In genomic region chr4:82170930-82171329, GRCm38 (mm10) we compare ENCODE assay signal across 18 mouse cellular contexts.
"Had no signal": no experiment of that assay in that cellular context is flagged by ENCODE, and none has a peak within 500 bp of the region (broad histone marks: within the 10 kb centered on the region; RNA-seq: fewer than 3 reads in every experiment).

No protein-coding gene starts in this region.

- H3K27ac ChIP-seq: hindbrain, postnatal 0 days; liver, embryonic 13.5 days; midbrain, embryonic 10.5 days; midbrain, embryonic 13.5 days; neural tube, embryonic 13.5 days; stomach, embryonic 15.5 days had no signal

- H3K27me3 ChIP-seq: liver, embryonic 13.5 days; midbrain, embryonic 13.5 days; neural tube, embryonic 13.5 days; stomach, embryonic 15.5 days had no signal

- H3K9ac ChIP-seq: liver, embryonic 13.5 days; lung, embryonic 14.5 days; midbrain, embryonic 13.5 days; neural tube, embryonic 13.5 days; stomach, embryonic 15.5 days had no signal

- DNase-seq: kidney, postnatal 10 days; kidney, postnatal 4 days; left cerebral cortex, postnatal 4 days; liver, embryonic 13.5 days; lung, embryonic 14.5 days; retina, postnatal 1 day; right cerebral cortex, postnatal 25 days; spleen, adult 18-20 months; thymus, postnatal 36 days had no signal

- H3K36me3 ChIP-seq: liver, embryonic 13.5 days; midbrain, embryonic 10.5 days; midbrain, embryonic 13.5 days; neural tube, embryonic 13.5 days; stomach, embryonic 15.5 days had no signal

- H3K4me1 ChIP-seq: liver, embryonic 13.5 days; megakaryocyte, embryonic 14.5 days; midbrain, embryonic 13.5 days; neural tube, embryonic 13.5 days; stomach, embryonic 15.5 days had no signal

- ATAC-seq: hindbrain, postnatal 0 days; inflammation-experienced regulatory T-cells, adult 6 months; midbrain, embryonic 13.5 days; midbrain, embryonic 16.5 days had no signal

- H3K4me2 ChIP-seq: liver, embryonic 13.5 days; lung, embryonic 14.5 days; midbrain, embryonic 13.5 days; neural tube, embryonic 13.5 days; stomach, embryonic 15.5 days had no signal

- H3K9me3 ChIP-seq: liver, embryonic 13.5 days; midbrain, embryonic 10.5 days; midbrain, embryonic 13.5 days; neural tube, embryonic 13.5 days; stomach, embryonic 15.5 days had no signal

- H3K4me3 ChIP-seq: liver, embryonic 13.5 days; megakaryocyte, embryonic 14.5 days; midbrain, embryonic 10.5 days; midbrain, embryonic 13.5 days; myocyte; neural tube, embryonic 13.5 days; stomach, embryonic 15.5 days had no signal
